Mouse (Mus musculus) retina, adult 2 months (tissue): ENCODE results near the gene Ddx43.

ENCODE experiments used
- DNase-seq: peaks from one replicate; pipeline ENCODE4 v3.0.0-alpha.2; 2012; ENCODE audit warnings: low read depth, low spot score

The Ddx43 gene

GRCm38 (mm10) chr9:78372827-78373504 lies 22.6 kb upstream of the Ddx43 start:
- no peak for DNase-seq

GRCm38 (mm10) chr9:78374397-78374796 lies 21.2 kb upstream of the Ddx43 start:
- DNase-seq: no peak

GRCm38 (mm10) chr9:78374885-78375389 lies 20.6 kb upstream of the Ddx43 start:
- no peak for DNase-seq

- DNase-seq: no peak
Measured at GRCm38 (mm10) chr9:78375486-78375885, 20.1 kb upstream of the Ddx43 start.

GRCm38 (mm10) chr9:78377546-78377945 lies 18.0 kb upstream of the Ddx43 start:
- no peak for DNase-seq

GRCm38 (mm10) chr9:78378113-78378785 lies 17.3 kb upstream of the Ddx43 start, which contains the start of gene Ooep:
Gene Ooep (minus strand): TSS chr9:78378725.
- DNase-seq: no peak

GRCm38 (mm10) chr9:78385893-78386292 lies 9.7 kb upstream of the Ddx43 start:
- DNase-seq: no peak

- no peak for DNase-seq
Measured at GRCm38 (mm10) chr9:78386947-78387346, 8.6 kb upstream of the Ddx43 start.

- DNase-seq: no peak
Measured at GRCm38 (mm10) chr9:78389981-78390380, 5.6 kb upstream of the Ddx43 start.

GRCm38 (mm10) chr9:78393741-78394140 lies 1.8 kb upstream of the Ddx43 start:
- no peak for DNase-seq

- no peak for DNase-seq
Measured at GRCm38 (mm10) chr9:78394602-78395001, 975 bp upstream of the Ddx43 start.

GRCm38 (mm10) chr9:78395244-78395629 lies 340 bp upstream of the Ddx43 start:
- no peak for DNase-seq

GRCm38 (mm10) chr9:78396517-78396916 lies 940 bp downstream of the Ddx43 start:
- no peak for DNase-seq

GRCm38 (mm10) chr9:78400570-78400969 lies 5.0 kb downstream of the Ddx43 start:
- DNase-seq: no peak

GRCm38 (mm10) chr9:78401596-78401995 lies 6.0 kb downstream of the Ddx43 start:
- no peak for DNase-seq

GRCm38 (mm10) chr9:78427362-78427781 lies 31.8 kb downstream of the Ddx43 start:
- no peak for DNase-seq

- DNase-seq: no peak
Measured at GRCm38 (mm10) chr9:78428185-78428584, 32.6 kb downstream of the Ddx43 start.

- DNase-seq: no peak
Measured at GRCm38 (mm10) chr9:78428870-78429432, 33.4 kb downstream of the Ddx43 start.

- DNase-seq: no peak
Measured at GRCm38 (mm10) chr9:78429551-78429950, 34.0 kb downstream of the Ddx43 start.

- no peak for DNase-seq
Measured at GRCm38 (mm10) chr9:78430486-78430885, 34.9 kb downstream of the Ddx43 start.

GRCm38 (mm10) chr9:78432471-78432870 lies 36.9 kb downstream of the Ddx43 start:
- no peak for DNase-seq

GRCm38 (mm10) chr9:78439426-78439825 lies 43.8 kb downstream of the Ddx43 start:
- no peak for DNase-seq

- no peak for DNase-seq
Measured at GRCm38 (mm10) chr9:78442237-78442578, 46.6 kb downstream of the Ddx43 start.
